Mouse (Mus musculus) hindbrain, embryonic 15.5 days (tissue): ENCODE results near the gene Wfdc5. TPM values are rescaled to one million over a fixed set of nuclear protein-coding genes. Genes with fewer than 3 reads are reported as not detected.

Source experiments
- ATAC-seq: fragments of 200-750 bp; cut with Nextera tagmentation; 2 replicates; pipeline ENCODE4 v1.8.0; 2017; ENCODE audit warnings: low read depth, moderate number of reproducible peaks, moderate TSS enrichment; ENCODE audit not compliant: low FRiP score
- H3K27ac ChIP-seq: fragments of 300-500 bp; sonication (generic); replicated peaks from 2 replicates; pipeline ENCODE4 v1.5.1; 2015; ENCODE audit warnings: mild to moderate bottlenecking, inconsistent platforms
- H3K27me3 ChIP-seq: fragments of 300-500 bp; sonication (generic); 2 replicates; pipeline ENCODE4 v1.6.1; 2015; ENCODE audit warnings: control low read depth, inconsistent platforms
- H3K36me3 ChIP-seq: fragments of 300-500 bp; sonication (generic); 2 replicates; pipeline ENCODE4 v1.6.1; 2015; ENCODE audit warnings: control low read depth, inconsistent platforms
- H3K4me1 ChIP-seq: fragments of 300-500 bp; sonication (generic); replicated peaks from 2 replicates; pipeline ENCODE4 v1.6.1; 2015; ENCODE audit warnings: control low read depth, inconsistent platforms
- H3K4me2 ChIP-seq: fragments of 300-500 bp; sonication (generic); 2 replicates; pipeline ENCODE4 v1.6.1; 2015; ENCODE audit warnings: moderate library complexity, mild to moderate bottlenecking, inconsistent platforms
- H3K4me3 ChIP-seq: fragments of 300-500 bp; sonication (generic); 2 replicates; pipeline ENCODE4 v1.5.1; 2015; ENCODE audit warnings: mild to moderate bottlenecking, inconsistent platforms
- H3K9ac ChIP-seq: fragments of 300-500 bp; sonication (generic); 2 replicates; pipeline ENCODE4 v1.6.1; 2015; ENCODE audit warnings: inconsistent platforms
- H3K9me3 ChIP-seq: fragments of 300-500 bp; sonication (generic); 2 replicates; pipeline ENCODE4 v1.6.1; 2016; ENCODE audit warnings: control low read depth, inconsistent platforms
- WGBS: fragments of 180-500 bp; shearing (Covaris S2); methylation state at CpG from one replicate; pipeline ENCODE4 v1.1.7; 2015; 5-methylcytosine and 5-hydroxymethylcytosine counted together
- polyA plus RNA-seq: library from polyadenylated mRNA; unstranded; fragments of >200 nt; fragmentation: Nextera tagmentation; extraction: Ambion mirVana; gene quantifications from 2 replicates; pipeline ENCODE4 v1.2.1, GENCODE M21; 2015

Gene Wfdc5
- polyA plus RNA-seq, 1 experiment from 2014 or later = not detected

GRCm38 (mm10) chr2:164144541-164144940, 38.0 kb downstream of the Wfdc5 start:
- Histone ChIP-seq H3K9me3 (no peaks in the 10 kb centered on the region), H3K9ac (no peak overlapping the region), H3K4me1 (peaks cover 8% of the 10 kb centered on the region; the same call in 1 of the 2 replicates), H3K4me2 (no peak overlapping the region), H3K36me3 (no peaks in the 10 kb centered on the region), H3K4me3 (no peak overlapping the region), H3K27me3 (no peaks in the 10 kb centered on the region), H3K27ac (no peak overlapping the region)
- WGBS = 78% methylated on average over 10 of the region's 10 CpGs
- no peak for ATAC-seq

GRCm38 (mm10) chr2:164144025-164144424, 38.5 kb downstream of the Wfdc5 start:
- Histone ChIP-seq H3K27ac (no peak overlapping the region), H3K9me3 (no peaks in the 10 kb centered on the region), H3K27me3 (no peaks in the 10 kb centered on the region), H3K4me3 (no peak overlapping the region), H3K4me1 (peaks cover 8% of the 10 kb centered on the region; the same call in 1 of the 2 replicates), H3K9ac (no peak overlapping the region), H3K4me2 (no peak overlapping the region), H3K36me3 (no peaks in the 10 kb centered on the region)
- 25% methylated on average over 6 of the region's 6 CpGs for WGBS
- no peak for ATAC-seq

- H3K27ac ChIP-seq = peak overlapping the region; percentile 47
Observed at GRCm38 (mm10) chr2:164142021-164142420, 40.5 kb downstream of the Wfdc5 start.

GRCm38 (mm10) chr2:164137754-164138153, 44.8 kb downstream of the Wfdc5 start:
- whole genome bisulfite sequencing = 55% methylated on average over 6 of the region's 6 CpGs
- peaks cover 17% of the 10 kb centered on the region; the same call in 1 of the 2 replicates for H3K4me1 ChIP-seq
- no peak for ATAC-seq
- no peak overlapping the region for H3K9ac ChIP-seq
- no peak overlapping the region for H3K27ac ChIP-seq
- H3K27me3 ChIP-seq = no peaks in the 10 kb centered on the region
- no peak overlapping the region for H3K4me2 ChIP-seq
- no peak overlapping the region for H3K4me3 ChIP-seq
- no peaks in the 10 kb centered on the region for H3K9me3 ChIP-seq
- no peaks in the 10 kb centered on the region for H3K36me3 ChIP-seq

More at GRCm38 (mm10) chr2:164142021-164142420, 40.5 kb downstream of the Wfdc5 start:
- no peaks in the 10 kb centered on the region for H3K9me3 ChIP-seq
- H3K4me2 ChIP-seq = no peak overlapping the region
- 53% methylated on average over 10 of the region's 10 CpGs for WGBS
- H3K36me3 ChIP-seq = no peaks in the 10 kb centered on the region
- peaks cover 17% of the 10 kb centered on the region; the same call in 1 of the 2 replicates for H3K4me1 ChIP-seq
- ATAC-seq = no peak
- H3K27me3 ChIP-seq = no peaks in the 10 kb centered on the region
- no peak overlapping the region for H3K4me3 ChIP-seq
- H3K9ac ChIP-seq = no peak overlapping the region

GRCm38 (mm10) chr2:164136393-164136792, 46.1 kb downstream of the Wfdc5 start:
- no peak for ATAC-seq
- WGBS = 22% methylated on average over 2 of the region's 2 CpGs
- Histone ChIP-seq H3K27me3 (no peaks in the 10 kb centered on the region), H3K4me2 (no peak overlapping the region), H3K27ac (no peak overlapping the region), H3K4me3 (no peak overlapping the region), H3K9me3 (no peaks in the 10 kb centered on the region), H3K9ac (no peak overlapping the region), H3K4me1 (peaks cover 9% of the 10 kb centered on the region; the same call in 1 of the 2 replicates), H3K36me3 (no peaks in the 10 kb centered on the region)

GRCm38 (mm10) chr2:164135367-164135766, 47.2 kb downstream of the Wfdc5 start:
- no peak for ATAC-seq
- Histone ChIP-seq H3K27me3 (no peaks in the 10 kb centered on the region), H3K9me3 (no peaks in the 10 kb centered on the region), H3K9ac (no peak overlapping the region), H3K27ac (no peak overlapping the region), H3K4me2 (no peak overlapping the region), H3K4me1 (peaks cover 9% of the 10 kb centered on the region; the same call in 1 of the 2 replicates), H3K4me3 (no peak overlapping the region), H3K36me3 (no peaks in the 10 kb centered on the region; the same call in 1 of the 2 replicates)
- 70% methylated on average over 1 of the region's 1 CpGs for WGBS

GRCm38 (mm10) chr2:164134563-164134962, 48.0 kb downstream of the Wfdc5 start:
- 60% methylated on average over 6 of the region's 6 CpGs for WGBS

GRCm38 (mm10) chr2:164131586-164131985, 51.0 kb downstream of the Wfdc5 start:
- no peak overlapping the region for H3K27ac ChIP-seq
- no peak overlapping the region for H3K4me3 ChIP-seq
- H3K4me2 ChIP-seq = no peak overlapping the region
- WGBS = 100% methylated on average over 1 of the region's 1 CpGs
- H3K4me1 ChIP-seq = no peaks in the 10 kb centered on the region
- H3K27me3 ChIP-seq = no peaks in the 10 kb centered on the region
- H3K9me3 ChIP-seq = no peaks in the 10 kb centered on the region
- H3K9ac ChIP-seq = no peak overlapping the region
- H3K36me3 ChIP-seq = no peaks in the 10 kb centered on the region; the same call in 1 of the 2 replicates
- no peak for ATAC-seq

More at GRCm38 (mm10) chr2:164134563-164134962, 48.0 kb downstream of the Wfdc5 start:
- no peak overlapping the region for H3K27ac ChIP-seq
- ATAC-seq = no peak
- H3K4me3 ChIP-seq = no peak overlapping the region
- no peaks in the 10 kb centered on the region for H3K27me3 ChIP-seq
- H3K4me1 ChIP-seq = peaks cover 9% of the 10 kb centered on the region; the same call in 1 of the 2 replicates
- H3K4me2 ChIP-seq = no peak overlapping the region
- H3K9ac ChIP-seq = no peak overlapping the region
- no peaks in the 10 kb centered on the region for H3K9me3 ChIP-seq
- H3K36me3 ChIP-seq = no peaks in the 10 kb centered on the region; the same call in 1 of the 2 replicates

GRCm38 (mm10) chr2:164128576-164129411, 53.7 kb downstream of the Wfdc5 start:
- no peaks in the 10 kb centered on the region for H3K4me1 ChIP-seq
- H3K4me2 ChIP-seq = no peak overlapping the region
- 91% methylated on average over 12 of the region's 12 CpGs for WGBS
- ATAC-seq = no peak
- H3K36me3 ChIP-seq = no peaks in the 10 kb centered on the region; the same call in 1 of the 2 replicates
- no peaks in the 10 kb centered on the region for H3K27me3 ChIP-seq
- no peak overlapping the region for H3K9ac ChIP-seq
- H3K4me3 ChIP-seq = no peak overlapping the region
- H3K9me3 ChIP-seq = no peaks in the 10 kb centered on the region
- no peak overlapping the region for H3K27ac ChIP-seq

GRCm38 (mm10) chr2:164127297-164127696, 55.2 kb downstream of the Wfdc5 start:
- 100% methylated on average over 2 of the region's 2 CpGs for WGBS
- no peaks in the 10 kb centered on the region for H3K27me3 ChIP-seq

GRCm38 (mm10) chr2:164126533-164126955, 56.0 kb downstream of the Wfdc5 start:
- no peaks in the 10 kb centered on the region for H3K4me1 ChIP-seq
- WGBS = 81% methylated on average over 13 of the region's 13 CpGs
- H3K27ac ChIP-seq = no peak overlapping the region
- ATAC-seq = no peak
- no peak overlapping the region for H3K4me2 ChIP-seq
- no peaks in the 10 kb centered on the region; the same call in 1 of the 2 replicates for H3K36me3 ChIP-seq
- no peaks in the 10 kb centered on the region for H3K27me3 ChIP-seq
- no peak overlapping the region for H3K4me3 ChIP-seq
- H3K9ac ChIP-seq = no peak overlapping the region
- no peaks in the 10 kb centered on the region for H3K9me3 ChIP-seq

More at GRCm38 (mm10) chr2:164127297-164127696, 55.2 kb downstream of the Wfdc5 start:
- H3K4me3 ChIP-seq = no peak overlapping the region
- no peak for ATAC-seq
- no peaks in the 10 kb centered on the region; the same call in 1 of the 2 replicates for H3K36me3 ChIP-seq
- H3K9ac ChIP-seq = no peak overlapping the region
- H3K4me2 ChIP-seq = no peak overlapping the region
- H3K27ac ChIP-seq = no peak overlapping the region
- H3K9me3 ChIP-seq = no peaks in the 10 kb centered on the region
- H3K4me1 ChIP-seq = no peaks in the 10 kb centered on the region
